Mouse (Mus musculus) bone marrow macrophage, adult 2 months (primary cell): ENCODE data around the gene Chil1.

Experiments used
- CTCF ChIP-seq: IDR thresholded peaks from 2 replicates; pipeline ENCODE4 v1.5.1; 2012; ENCODE audit warnings: low read depth, mild to moderate bottlenecking, low read length, moderate library complexity
- POLR2A ChIP-seq: IDR thresholded peaks from 2 replicates; pipeline ENCODE4 v1.6.1; 2012; ENCODE audit warnings: mild to moderate bottlenecking, low read depth, low read length, borderline replicate concordance

DNA sequence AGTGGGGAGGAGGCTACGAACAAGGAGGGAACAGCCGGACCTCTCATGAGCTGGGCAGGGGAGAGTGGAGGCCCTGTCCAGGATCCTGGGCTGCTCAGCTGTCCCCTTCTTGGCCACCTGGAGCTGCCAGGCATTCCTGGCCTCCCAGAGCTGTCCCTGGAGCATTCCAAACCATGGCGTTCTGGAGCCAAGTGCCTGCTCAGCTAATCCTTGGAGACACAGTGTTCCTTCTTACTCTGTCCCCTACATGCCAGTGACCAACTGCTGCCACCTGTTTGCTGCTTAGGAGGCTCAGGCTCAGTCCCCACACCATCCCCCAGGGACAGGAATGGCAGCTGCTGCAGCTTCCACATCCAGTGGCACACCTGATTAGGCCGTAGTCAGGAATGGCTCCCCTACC lies 14.0 kb downstream of the Chil1 start:
- TF ChIP-seq CTCF (no peak), POLR2A (no peak)
